Mouse (Mus musculus) embryonic stem cell, embryonic (primary cell): ENCODE results near the gene Gm30191.

Source experiments
- CTCF ChIA-PET, 4 experiments: fragments of 300-600 bp in 2 of 4; fragments of 350-600 bp in 2 of 4; sonication (Branson Sonifier 250); formaldehyde crosslinking; loops; one replicate each; lab custom pipeline; 2022; ENCODE audit warnings: inconsistent platforms in 2 of 4; lab: Charles Lee
- POLR2A ChIA-PET, 4 experiments: fragments of 300-600 bp in 2 of 4; fragments of 350-600 bp in 2 of 4; sonication (Branson Sonifier 250); formaldehyde crosslinking; loops; one replicate each; lab custom pipeline; 2022; ENCODE audit warnings: antibody characterized with exemption in 4 of 4, inconsistent platforms in 1 of 4; lab: Charles Lee

Gene Gm30191

DNA sequence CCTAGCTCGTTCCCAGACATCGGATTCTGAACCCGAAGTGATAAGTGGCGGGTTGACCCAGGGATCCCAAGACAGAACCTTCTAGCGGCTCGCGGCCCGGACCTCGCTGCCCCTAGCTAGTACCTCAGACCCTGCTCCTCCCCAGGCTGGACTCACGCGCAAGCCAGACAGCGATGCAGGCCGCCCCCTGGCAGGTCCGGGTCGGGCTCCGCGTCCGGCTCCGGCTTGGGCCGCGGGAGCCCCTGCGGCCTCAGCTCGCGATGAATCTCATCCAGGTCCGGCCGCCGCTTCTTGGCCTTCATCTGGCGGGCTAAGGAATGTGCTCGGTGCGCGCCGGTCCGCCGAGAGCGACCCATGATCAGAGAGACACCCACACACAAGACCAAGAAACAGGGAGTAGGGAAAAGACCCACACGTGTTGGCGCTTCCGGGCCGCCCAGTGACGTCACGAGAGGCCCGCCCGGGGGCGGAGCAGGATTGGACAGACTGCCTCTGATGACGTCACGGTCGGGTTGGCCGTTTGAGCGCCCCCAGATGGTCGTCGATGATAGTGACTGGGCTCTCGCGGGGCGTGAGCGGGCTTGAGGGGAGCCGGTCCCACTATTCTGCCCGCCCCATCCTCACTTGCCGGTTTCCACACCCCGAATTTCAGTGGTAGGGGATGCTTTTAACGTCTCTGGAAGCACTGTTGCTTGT is 1.4 kb upstream of the Gm30191 start, which contains the start of gene Zfp593:
Zfp593 (minus strand) TSS at position 445 of the 696 bp plus-strand sequence.
- ChIA-PET POLR2A (interaction anchor here in 3 of 4 experiments (0.6 to 2.9 kb wide), 13 partner anchors 12 to 572 kb away, joined by 3 to 7 read pairs (median 4); partner anchors contain the start of genes Catsper4 (in 2 of the 3), Pdik1l (in 2 of the 3) and Slc30a2 (in 1 of the 3)), CTCF (interaction anchor here in 3 of 4 experiments (0.5 to 1.9 kb wide), 9 partner anchors 9 to 150 kb away, joined by 3 to 9 read pairs (median 3); partner anchors contain the start of genes Cep85 (in 1 of the 3) and Grrp1 (in 1 of the 3))

- ChIA-PET CTCF (interaction anchor here in 2 of 4 experiments (0.9 to 1.9 kb wide), 4 partner anchors 10 to 147 kb away, joined by 3 to 9 read pairs (median 4); partner anchors contain the start of gene Cep85 (in 1 of the 2)), POLR2A (interaction anchor here in 2 of 4 experiments (0.6 to 2.9 kb wide), 5 partner anchors 22 to 80 kb away, joined by 3 to 6 read pairs (median 4); partner anchors contain the start of gene Cep85 (in 2 of the 2))
These were observed 479 bp upstream of the Gm30191 start for GRCm38 (mm10) chr4:134246256-134246655.

DNA sequence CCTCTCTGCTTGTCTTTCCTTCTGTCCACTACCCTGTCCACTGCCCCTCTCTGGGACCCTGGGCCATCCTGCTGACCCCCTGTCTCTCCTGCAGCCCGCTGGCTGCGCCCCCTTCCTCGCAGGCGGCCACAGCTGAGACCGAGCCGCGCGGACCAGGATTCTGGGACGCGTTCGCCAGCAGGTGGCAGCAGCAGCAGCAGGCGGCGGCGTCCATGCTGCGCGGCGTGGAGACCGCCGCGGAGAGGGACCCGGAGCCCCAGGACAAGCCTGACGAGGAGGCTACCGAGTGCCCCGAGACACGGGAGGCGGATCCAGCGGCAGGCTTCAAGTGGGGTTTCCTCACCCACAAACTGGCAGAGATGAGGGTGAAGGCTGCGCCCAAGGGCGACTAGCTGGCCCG is 2.9 kb downstream of the Gm30191 start:
- POLR2A ChIA-PET: interaction anchor here in 2 of 4 experiments (0.6 to 2.4 kb wide), 17 partner anchors 8 to 196 kb away, joined by 3 to 14 read pairs (median 4); partner anchors contain the start of genes Cep85 (in 1 of the 2), Cnksr1 (in 1 of the 2) and Pdik1l (in 1 of the 2)
- CTCF ChIA-PET: interaction anchor here (0.5 to 3.8 kb wide), 40 partner anchors 10 to 764 kb away, joined by 3 to 18 read pairs (median 4); partner anchors contain the start of genes Cep85 (in 2 of the 4), Pafah2 (in 1 of the 4), Pdik1l (in 1 of the 4) and Slc30a2 (in 1 of the 4)

GRCm38 (mm10) chr4:134250116-134250929 is 3.6 kb downstream of the Gm30191 start:
- POLR2A ChIA-PET: interaction anchor here in 3 of 4 experiments (0.7 to 2.4 kb wide), 27 partner anchors 9 to 195 kb away, joined by 3 to 14 read pairs (median 3); partner anchors contain the start of genes Cep85 (in 2 of the 3), Cnksr1 (in 1 of the 3), Pafah2 (in 1 of the 3) and Pdik1l (in 1 of the 3)
- CTCF ChIA-PET: interaction anchor here (0.5 to 3.8 kb wide), 40 partner anchors 10 to 763 kb away, joined by 3 to 18 read pairs (median 4); partner anchors contain the start of genes Cep85 (in 2 of the 4), Pafah2 (in 1 of the 4), Pdik1l (in 1 of the 4) and Slc30a2 (in 1 of the 4)

DNA sequence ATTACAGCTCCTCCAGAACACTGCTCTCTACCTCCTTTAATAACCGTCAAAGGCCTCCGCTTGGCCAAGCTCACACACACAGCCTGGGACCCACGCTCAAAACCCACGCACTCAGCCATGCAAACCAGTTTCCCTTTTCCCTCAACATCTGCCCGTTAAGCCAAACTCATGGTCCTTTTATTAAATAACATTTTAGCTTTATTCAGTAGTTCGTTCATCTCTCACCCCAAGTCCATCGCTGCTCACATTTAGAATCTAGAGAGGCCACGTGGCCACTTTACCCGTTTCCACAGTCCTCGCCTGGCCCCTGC is 4.2 kb downstream of the Gm30191 start:
- POLR2A ChIA-PET: interaction anchor here (0.6 to 2.4 kb wide), 23 partner anchors 9 to 1611 kb away, joined by 3 to 14 read pairs (median 4); partner anchors contain the start of genes Cep85 (in 2 of the 4), Cnksr1 (in 1 of the 4), Pafah2 (in 1 of the 4) and Pdik1l (in 1 of the 4)
- CTCF ChIA-PET: interaction anchor here (0.5 to 3.8 kb wide), 18 partner anchors 12 to 451 kb away, joined by 3 to 18 read pairs (median 6); partner anchors contain the start of genes Cep85 (in 2 of the 4), Pafah2 (in 1 of the 4), Pdik1l (in 1 of the 4) and Slc30a2 (in 1 of the 4)

GRCm38 (mm10) chr4:134251241-134252130 is 4.8 kb downstream of the Gm30191 start:
- POLR2A ChIA-PET: interaction anchor here (0.6 to 6.3 kb wide), 20 partner anchors 12 to 1610 kb away, joined by 3 to 43 read pairs (median 4); partner anchors contain the start of genes Cep85 (in 1 of the 4), Cnksr1 (in 1 of the 4), Pdik1l (in 1 of the 4) and Trim63 (in 1 of the 4)
- CTCF ChIA-PET: interaction anchor here (0.6 to 3.8 kb wide), 16 partner anchors 11 to 413 kb away, joined by 3 to 18 read pairs (median 4); partner anchors contain the start of genes Pafah2 (in 2 of the 4), Cep85 (in 1 of the 4) and Pdik1l (in 1 of the 4)

GRCm38 (mm10) chr4:134252131-134252910 is 5.6 kb downstream of the Gm30191 start:
- ChIA-PET POLR2A (interaction anchor here in 3 of 4 experiments (0.6 to 6.3 kb wide), 10 partner anchors 11 to 1031 kb away, joined by 3 to 43 read pairs (median 4); partner anchors contain the start of genes Cep85 (in 1 of the 3), Stmn1 (in 1 of the 3) and Trim63 (in 1 of the 3)), CTCF (interaction anchor here (0.6 to 2.8 kb wide), 13 partner anchors 10 to 414 kb away, joined by 3 to 18 read pairs (median 3); partner anchors contain the start of genes Cep85 (in 1 of the 4) and Pafah2 (in 1 of the 4))

DNA sequence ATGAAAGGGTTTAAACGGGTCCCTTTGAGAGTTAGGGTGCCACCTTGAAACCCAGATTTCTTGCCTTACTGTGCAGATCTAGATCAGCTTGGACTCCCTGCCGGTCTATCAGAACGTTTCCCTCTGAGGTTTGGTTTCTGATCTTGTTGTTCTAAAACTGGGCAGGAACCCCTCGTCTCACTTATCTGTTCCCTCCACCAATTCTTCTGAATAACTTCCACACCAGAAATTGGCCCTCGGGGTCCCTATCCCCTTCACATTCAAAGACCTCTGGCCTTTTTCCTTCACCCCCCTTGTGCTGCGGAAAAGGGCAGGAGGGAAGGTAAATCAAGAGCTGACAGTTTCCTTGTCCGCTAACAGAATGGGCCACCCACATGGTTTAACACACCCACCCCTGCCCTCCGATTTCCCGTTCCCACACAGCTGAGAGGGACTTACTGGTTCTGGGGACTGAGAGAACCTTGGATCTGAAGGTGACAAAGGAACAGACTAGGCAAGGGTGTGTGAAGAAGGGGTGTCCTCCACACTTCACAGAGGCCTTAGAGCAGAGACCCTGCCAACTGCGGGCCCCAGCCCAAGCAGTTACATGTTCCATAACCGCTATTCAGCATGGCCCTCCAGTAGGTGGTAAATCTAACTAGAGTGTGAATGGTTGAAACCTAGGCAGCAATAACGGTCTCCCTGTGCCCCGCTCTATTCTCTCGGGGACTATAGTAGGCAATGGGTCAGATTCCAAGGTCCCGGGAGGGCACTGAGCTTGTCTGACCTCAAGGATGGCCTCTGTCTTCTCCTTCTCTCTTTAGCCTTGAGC is 6.4 kb downstream of the Gm30191 start:
- CTCF ChIA-PET: interaction anchor here (0.5 to 2.8 kb wide), 14 partner anchors 10 to 143 kb away, joined by 3 to 18 read pairs (median 4); partner anchors contain the start of gene Pafah2 (in 1 of the 4)
- POLR2A ChIA-PET: interaction anchor here in 3 of 4 experiments (0.5 to 6.3 kb wide), 18 partner anchors 10 to 341 kb away, joined by 3 to 43 read pairs (median 3); partner anchors contain the start of genes Cep85 (in 2 of the 3), Stmn1 (in 1 of the 3) and Trim63 (in 1 of the 3)

GRCm38 (mm10) chr4:134253722-134254324 is 7.1 kb downstream of the Gm30191 start, which contains the start of gene Grrp1:
Gene Grrp1 (minus strand): TSS chr4:134254106.
- ChIA-PET CTCF (interaction anchor here (0.5 to 2.8 kb wide), 12 partner anchors 9 to 98 kb away, joined by 3 to 18 read pairs (median 5); no protein-coding TSS in a partner anchor), POLR2A (interaction anchor here in 3 of 4 experiments (0.5 to 6.3 kb wide), 25 partner anchors 9 to 346 kb away, joined by 3 to 43 read pairs (median 3); partner anchors contain the start of genes Cep85 (in 2 of the 3) and Stmn1 (in 1 of the 3))

DNA sequence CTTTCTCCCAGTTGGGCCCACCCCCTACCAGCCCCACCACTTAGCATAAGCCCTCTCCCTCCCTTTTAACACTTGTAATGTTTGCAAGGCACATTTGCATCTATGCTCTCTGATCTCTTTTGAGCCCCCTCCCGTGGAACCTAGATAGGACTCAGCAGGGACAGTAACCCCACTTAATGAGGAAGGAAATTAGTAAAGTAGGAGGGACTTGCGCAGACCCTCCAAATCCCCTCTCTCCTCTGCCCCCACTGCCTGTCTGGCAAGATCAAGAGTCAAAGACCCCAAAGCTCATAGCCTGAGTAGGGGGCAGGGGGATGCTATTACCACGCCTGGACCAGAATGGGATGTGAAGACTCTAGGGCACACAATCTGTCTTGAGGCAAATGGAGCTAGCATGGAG is 8.1 kb downstream of the Gm30191 start:
- CTCF ChIA-PET: interaction anchor here (0.6 to 2.5 kb wide), 9 partner anchors 8 to 68 kb away, joined by 3 to 8 read pairs (median 3); partner anchors contain the start of genes Cep85 (in 1 of the 4) and Gm30191 (in 1 of the 4)
- POLR2A ChIA-PET: interaction anchor here in 3 of 4 experiments (0.6 to 6.3 kb wide), 16 partner anchors 8 to 669 kb away, joined by 3 to 43 read pairs (median 3); partner anchors contain the start of genes Cep85 (in 1 of the 3) and Rsrp1 (in 1 of the 3)

GRCm38 (mm10) chr4:134255854-134256253 is 9.1 kb downstream of the Gm30191 start:
- CTCF ChIA-PET: interaction anchor here in 2 of 4 experiments (0.8 to 1.1 kb wide), 3 partner anchors 9 to 11 kb away, joined by 3 read pairs; partner anchors contain the start of gene Gm30191 (in 1 of the 2)
- POLR2A ChIA-PET: interaction anchor here in 2 of 4 experiments (0.6 to 6.3 kb wide), 9 partner anchors 8 to 903 kb away, joined by 3 to 43 read pairs (median 4); partner anchors contain the start of gene Cep85 (in 1 of the 2)

GRCm38 (mm10) chr4:134256407-134257197 is 9.9 kb downstream of the Gm30191 start:
- POLR2A ChIA-PET: interaction anchor here in 3 of 4 experiments (0.5 to 6.3 kb wide), 17 partner anchors 7 to 1277 kb away, joined by 3 to 43 read pairs (median 4); partner anchors contain the start of genes Cep85 (in 2 of the 3) and Pdik1l (in 1 of the 3)

More at GRCm38 (mm10) chr4:134256407-134257197, 9.9 kb downstream of the Gm30191 start:
- CTCF ChIA-PET: interaction anchor here in 2 of 4 experiments (0.6 to 1.4 kb wide), 6 partner anchors 10 to 1373 kb away, joined by 3 to 5 read pairs (median 3); no protein-coding TSS in a partner anchor
